Comparison of ENCODE assay signal across 6 mouse cellular contexts in the genomic region with DNA sequence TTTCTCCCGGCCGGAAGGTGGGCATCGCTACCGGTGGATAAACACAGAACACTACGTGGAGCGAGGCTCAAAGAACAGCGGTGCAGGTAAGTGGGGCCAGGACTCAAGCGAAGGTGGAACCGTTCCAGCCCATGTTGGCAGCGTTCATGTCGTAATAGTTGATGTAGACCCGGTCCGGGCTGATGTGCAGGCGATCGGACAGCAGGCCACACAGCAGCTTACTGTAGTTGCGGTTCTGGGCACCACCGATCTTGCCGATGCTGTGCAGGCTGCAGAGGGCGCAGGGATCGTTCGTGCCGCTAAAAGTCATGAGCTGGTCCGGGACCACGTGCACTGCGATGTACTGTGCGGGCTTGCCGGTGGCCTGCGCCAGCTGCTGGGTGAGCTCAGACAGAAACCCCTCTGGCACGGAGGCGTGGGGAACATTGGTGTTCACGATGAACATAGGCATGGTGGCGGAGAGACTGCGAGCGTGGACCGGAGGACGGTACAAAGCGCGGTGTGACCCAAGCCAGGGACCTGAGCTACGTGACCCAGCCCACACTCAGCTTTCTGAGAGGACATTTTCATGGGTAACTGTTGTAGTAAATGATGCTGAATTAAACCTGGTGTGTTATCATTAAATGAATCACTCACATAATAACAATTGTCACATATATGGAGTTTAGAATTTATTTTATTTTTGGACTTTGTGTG. TPM values are rescaled to one million over a fixed set of nuclear protein-coding genes. Genes with fewer than 3 reads are reported as not detected.
DNase-seq lines count a peak whose midpoint lies in the region; ATAC-seq lines count a peak whose summit lies in the region.
"Not testable (repeated sequence)": the region's sequence is repeated elsewhere in the genome, so short reads cannot be mapped to it uniquely, and the experiment has no call there.

No protein-coding gene starts in this region.

- peak; percentile 90 for ATAC-seq in erythroblast, adult 5-6 weeks (replicated peaks; ENCODE audit: low FRiP score, poor library complexity, severe bottlenecking)
- 0 out of 2 replicates have a peak, but pooled peaks have one; percentile 41 for ATAC-seq in lung, embryonic 16.5 days (ENCODE audit: low read depth)
- ATAC-seq in megakaryocyte-erythroid progenitor cell, adult 5-6 weeks (replicated peaks; ENCODE audit: low FRiP score, low TSS enrichment, poor library complexity, severe bottlenecking) = 0 out of 2 replicates have a peak, but pooled peaks have one; percentile 59
- ATAC-seq in neutrophil, adult 5-6 weeks (ENCODE audit: extremely low read depth, insufficient number of reproducible peaks, low FRiP score, poor library complexity, severe bottlenecking) = peak; percentile 51; the same call in 1 of the 2 replicates

- H3K9me3 ChIP-seq in ES-E14 (ENCODE audit: control insufficient read depth, insufficient read depth, low read depth, low read length); lung, embryonic 16.5 days (ENCODE audit: control insufficient read depth, low read length): not testable (repeated sequence)

- peak overlapping the region in 1 of 2 experiments; percentile 34; a peak in 2 of 4 replicates for H3K4me3 ChIP-seq in ES-E14 (ENCODE audit: insufficient read depth in 1 of 2, low read depth in 1 of 2, low read length in 2 of 2, poor library complexity in 1 of 2, severe bottlenecking in 1 of 2)
- not testable (repeated sequence) for H3K4me3 ChIP-seq in lung, embryonic 16.5 days (ENCODE audit: low read length)

- not testable (repeated sequence) for H3K36me3 ChIP-seq in ES-E14 (ENCODE audit: control insufficient read depth, insufficient read depth, low read length, poor library complexity, severe bottlenecking); lung, embryonic 16.5 days (ENCODE audit: control insufficient read depth, insufficient read depth, low read length)

- not testable (repeated sequence) for H3K4me1 ChIP-seq in ES-E14 (ENCODE audit: control insufficient read depth in 2 of 2, insufficient read depth in 2 of 2, low read length in 2 of 2, poor library complexity in 1 of 2); lung, embryonic 16.5 days (replicated peaks; ENCODE audit: control insufficient read depth, insufficient read depth, low read length)

- not testable (repeated sequence) for DNase-seq in ES-E14 (ENCODE audit: low read depth, low spot score)
- DNase-seq in heart, adult 11 months = peak; percentile 75

- 43% methylated on average over 32 of the region's 39 CpGs for WGBS in lung, embryonic 16.5 days

- peak overlapping the region; percentile 51 for H3K9ac ChIP-seq in ES-E14 (ENCODE audit: insufficient read depth, low read depth, low read length, poor library complexity, severe bottlenecking)
- H3K9ac ChIP-seq in lung, embryonic 16.5 days (ENCODE audit: low read length) = not testable (repeated sequence)

- not testable (repeated sequence) for H3K27ac ChIP-seq in ES-E14 (ENCODE audit: insufficient read depth, low read depth, low read length, poor library complexity, severe bottlenecking); lung, embryonic 16.5 days (ENCODE audit: low read length)

- in situ Hi-C loops in ES-E14 (cut with MboI; ENCODE audit: low sequenced_read_pairs in 2 of 2, unreplicated experiment in 2 of 2) = not testable (repeated sequence)

- H3K4me2 ChIP-seq in lung, embryonic 16.5 days (ENCODE audit: low read depth, low read length) = not testable (repeated sequence)

- H3K27me3 ChIP-seq in lung, embryonic 16.5 days (ENCODE audit: control insufficient read depth, insufficient read depth, low read depth, low read length) = not testable (repeated sequence)

RNA-seq across cellular contexts. Expression of a gene that starts 11.4 kb away (rescaled TPM):
- 11.7 and 24.1 TPM in 2 replicates for total RNA-seq in ES-E14 (2012; rRNA removed)
- total RNA-seq in erythroblast, adult 5-6 weeks (2015; ENCODE audit: low replicate concordance) = 2.3 and 2.7 TPM in 2 replicates
- 1.4 and 1.7 TPM in 2 replicates for total RNA-seq in erythroblast, adult 5-6 weeks (2017; ENCODE audit: low replicate concordance)
- polyA plus RNA-seq in lung, embryonic 16.5 days (2015; fragmentation: Nextera tagmentation; extraction: Ambion mirVana) = 9.5 and 9.9 TPM in 2 replicates
- 9.1 and 10.6 TPM in 2 replicates for total RNA-seq in megakaryocyte-erythroid progenitor cell, adult 5-6 weeks (2014; fragmentation: Nextera tagmentation)
- total RNA-seq in megakaryocyte-erythroid progenitor cell, adult 5-6 weeks (2017) = 8.4 and 9.2 TPM in 2 replicates
- 7.2 and 10.9 TPM in 2 replicates for total RNA-seq in neutrophil, adult 5-6 weeks (2017)

RNA-seq across cellular contexts. Expression of a gene that starts 18.5 kb away (rescaled TPM):
- total RNA-seq in ES-E14 (2012; rRNA removed) = 120 and 126 TPM in 2 replicates
- 2.5 and 3.5 TPM in 2 replicates for total RNA-seq in erythroblast, adult 5-6 weeks (2015; ENCODE audit: low replicate concordance)
- total RNA-seq in erythroblast, adult 5-6 weeks (2017; ENCODE audit: low replicate concordance) = 3.0 and 4.2 TPM in 2 replicates
- polyA plus RNA-seq in lung, embryonic 16.5 days (2015; fragmentation: Nextera tagmentation; extraction: Ambion mirVana) = 12.3 and 13.8 TPM in 2 replicates
- total RNA-seq in megakaryocyte-erythroid progenitor cell, adult 5-6 weeks (2014; fragmentation: Nextera tagmentation) = 9.0 and 16.5 TPM in 2 replicates
- 25.7 and 26.1 TPM in 2 replicates for total RNA-seq in megakaryocyte-erythroid progenitor cell, adult 5-6 weeks (2017)
- 10.7 and 18.5 TPM in 2 replicates for total RNA-seq in neutrophil, adult 5-6 weeks (2017)

RNA-seq across cellular contexts. Expression of a gene that starts 57.2 kb away (rescaled TPM):
- total RNA-seq in ES-E14 (2012; rRNA removed) = 5.1 and 5.4 TPM in 2 replicates
- total RNA-seq in erythroblast, adult 5-6 weeks (2015; ENCODE audit: low replicate concordance) = not detected in 2 replicates
- not detected in 2 replicates for total RNA-seq in erythroblast, adult 5-6 weeks (2017; ENCODE audit: low replicate concordance)
- polyA plus RNA-seq in lung, embryonic 16.5 days (2015; fragmentation: Nextera tagmentation; extraction: Ambion mirVana) = 4.4 and 4.6 TPM in 2 replicates
- total RNA-seq in megakaryocyte-erythroid progenitor cell, adult 5-6 weeks (2014; fragmentation: Nextera tagmentation) = 0.12 and 0.74 TPM in 2 replicates
- total RNA-seq in megakaryocyte-erythroid progenitor cell, adult 5-6 weeks (2017) = 1.5 and 2.4 TPM in 2 replicates
- total RNA-seq in neutrophil, adult 5-6 weeks (2017) = 2.6 and 5.1 TPM in 2 replicates

RNA-seq across cellular contexts. Expression of a gene that starts 58.9 kb away (rescaled TPM):
- total RNA-seq in ES-E14 (2012; rRNA removed) = 5.1 and 6.1 TPM in 2 replicates
- 1.0 and 1.2 TPM in 2 replicates for total RNA-seq in erythroblast, adult 5-6 weeks (2015; ENCODE audit: low replicate concordance)
- total RNA-seq in erythroblast, adult 5-6 weeks (2017; ENCODE audit: low replicate concordance) = 1.4 and 1.7 TPM in 2 replicates
- 9.3 and 9.7 TPM in 2 replicates for polyA plus RNA-seq in lung, embryonic 16.5 days (2015; fragmentation: Nextera tagmentation; extraction: Ambion mirVana)
- 7.2 and 8.0 TPM in 2 replicates for total RNA-seq in megakaryocyte-erythroid progenitor cell, adult 5-6 weeks (2014; fragmentation: Nextera tagmentation)
- 8.3 and 11.1 TPM in 2 replicates for total RNA-seq in megakaryocyte-erythroid progenitor cell, adult 5-6 weeks (2017)
- total RNA-seq in neutrophil, adult 5-6 weeks (2017) = 9.0 and 10.8 TPM in 2 replicates
